Mouse (Mus musculus) left cerebral cortex, adult 8-10 months (tissue): ENCODE measurements around the gene Chkb. TPM values are rescaled to one million over a fixed set of nuclear protein-coding genes. Genes with fewer than 3 reads are reported as not detected.
"Not testable (repeated sequence)": the region's sequence is repeated elsewhere in the genome, so short reads cannot be mapped to it uniquely, and the experiment has no call there.

Experiments
- DNase-seq, 2 experiments: peaks; one replicate each; pipeline ENCODE4 v3.0.0; 2022; ENCODE audit warnings: low spot score in 2 of 2
- total RNA-seq, 4 experiments: library from RNA; stranded (reverse); gene quantifications; 2 replicates each; pipeline ENCODE4 v1.2.4; 2022

Gene Chkb
- total RNA-seq, 4 experiments from 2014 or later, result 37.4 to 49.3 (median 42.9) TPM

DNA sequence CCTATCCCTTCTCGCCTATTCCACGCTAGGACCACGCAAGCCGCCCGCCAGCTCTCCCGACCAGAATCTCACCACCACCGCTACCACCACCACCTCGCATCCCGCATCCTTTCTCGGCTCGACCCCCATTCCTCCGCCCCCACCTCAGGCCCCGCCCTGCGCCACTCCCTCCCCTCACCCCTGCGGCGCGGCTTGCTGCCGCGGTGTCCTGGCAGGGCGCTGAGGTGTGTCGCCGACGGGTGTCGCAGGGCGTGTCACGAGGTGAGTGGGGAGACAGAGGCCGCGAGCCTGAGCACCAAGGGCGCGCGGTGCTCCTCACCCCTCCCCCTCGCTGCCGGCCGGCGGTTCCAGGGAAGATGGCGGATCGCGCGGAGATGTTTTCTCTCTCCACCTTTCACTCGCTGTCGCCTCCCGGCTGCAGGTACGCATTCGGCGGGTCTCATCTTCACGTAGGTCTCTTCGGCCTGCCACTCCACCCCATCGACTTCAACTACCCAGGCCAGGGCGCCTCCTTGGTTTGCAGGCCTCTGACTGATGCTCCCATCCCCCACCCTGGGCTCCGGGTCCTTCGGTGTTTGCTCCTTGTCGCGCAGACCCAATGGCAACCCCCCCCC is 24.3 kb upstream of the Chkb start, which contains the start of gene Mapk8ip2:
TSS of gene Mapk8ip2 (plus strand) at position 49 of the 614 bp plus-strand sequence.
- no peak for DNase-seq

DNA sequence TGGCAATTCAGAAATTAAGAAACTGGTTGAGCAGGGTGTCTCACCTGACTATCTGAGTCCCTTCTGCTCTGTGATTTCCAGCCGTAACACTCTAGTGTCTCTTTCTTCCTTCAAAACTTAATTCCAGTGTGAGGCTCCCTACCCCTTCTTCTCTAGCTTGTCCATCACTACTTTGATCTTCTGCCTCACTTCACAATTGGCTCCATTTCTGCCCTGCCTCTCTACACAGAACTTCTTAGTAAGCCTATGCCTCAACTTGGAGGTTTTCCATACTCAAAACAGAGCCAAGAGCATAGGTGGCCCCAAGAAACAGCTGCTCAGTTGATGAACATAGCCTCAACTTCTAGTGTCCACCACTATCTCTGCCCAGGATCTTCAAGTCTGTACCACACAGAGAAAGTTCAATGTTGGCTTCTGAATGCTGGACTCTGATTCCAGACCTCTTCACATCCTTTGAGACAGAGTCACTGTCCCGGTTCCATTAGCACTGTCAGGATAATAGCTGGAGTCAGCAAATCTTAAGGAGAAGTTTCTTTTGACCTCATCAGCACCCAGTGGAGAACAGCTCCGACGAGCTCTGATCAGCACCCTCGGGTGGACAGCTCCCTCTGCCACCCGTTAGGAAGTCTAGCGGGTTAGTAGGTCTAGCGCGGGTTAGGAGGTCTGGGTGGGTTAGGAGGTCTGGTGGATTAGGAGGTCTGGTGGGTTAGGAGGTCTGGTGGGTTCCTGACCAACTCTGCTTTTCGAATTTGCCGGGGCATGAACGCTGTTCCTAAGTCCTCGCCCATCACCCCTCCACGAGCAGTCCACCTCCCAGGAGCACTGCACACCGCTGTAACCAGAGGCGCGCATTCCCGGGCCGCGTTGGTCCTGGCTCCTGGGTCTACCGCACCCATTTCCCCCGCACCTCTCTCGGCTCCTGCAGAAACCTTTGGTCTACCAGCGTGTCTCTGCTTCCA is 23.5 kb upstream of the Chkb start:
- no peak for DNase-seq

DNA sequence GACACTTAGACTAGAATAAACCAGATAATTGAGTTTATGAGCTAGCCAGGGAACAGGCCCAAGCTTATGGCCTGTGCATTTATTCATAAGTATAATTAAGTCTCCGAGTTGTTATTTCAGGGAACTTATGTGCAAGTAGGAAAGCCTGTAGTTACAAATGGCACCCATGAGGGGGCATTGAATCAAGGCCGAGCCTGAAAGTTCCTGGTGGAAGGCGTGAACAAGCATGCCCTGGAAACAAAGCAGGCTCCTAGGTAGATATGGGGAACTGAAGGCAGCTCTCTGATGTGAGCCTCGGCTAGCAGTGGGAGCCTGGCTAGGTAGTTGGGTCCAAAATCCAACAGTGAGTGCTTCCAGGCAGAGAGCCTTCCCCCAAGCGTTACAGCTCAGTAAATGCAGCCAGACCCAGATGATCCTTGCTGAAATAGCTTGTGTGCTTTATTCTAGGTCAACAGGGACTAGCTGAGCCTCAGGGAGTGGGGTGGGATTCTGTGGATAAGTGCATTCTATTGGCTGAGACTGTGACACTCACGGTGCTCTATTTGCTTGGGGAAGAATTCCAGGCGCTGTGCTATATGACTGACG is 12.9 kb upstream of the Chkb start:
- no peak for DNase-seq

DNA sequence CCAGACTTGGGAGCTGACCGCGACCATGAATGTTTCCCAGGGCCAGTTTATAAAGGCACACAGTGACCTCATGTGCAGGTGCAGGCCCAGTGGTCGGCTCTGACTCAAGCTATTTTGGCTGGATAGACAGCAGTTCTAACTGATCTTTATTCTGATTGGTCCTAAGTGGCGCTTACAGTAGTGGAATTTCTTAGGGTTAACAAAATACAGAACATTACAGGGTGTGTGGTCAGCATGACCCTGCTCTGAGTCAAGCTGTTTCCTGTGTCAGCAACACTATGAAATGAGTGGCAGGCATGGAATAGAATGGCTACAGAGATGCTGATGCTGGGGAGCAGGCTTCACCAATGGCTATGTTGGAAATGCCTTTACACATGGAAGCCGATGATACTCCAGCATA is 6.2 kb upstream of the Chkb start:
- no peak for DNase-seq

DNA sequence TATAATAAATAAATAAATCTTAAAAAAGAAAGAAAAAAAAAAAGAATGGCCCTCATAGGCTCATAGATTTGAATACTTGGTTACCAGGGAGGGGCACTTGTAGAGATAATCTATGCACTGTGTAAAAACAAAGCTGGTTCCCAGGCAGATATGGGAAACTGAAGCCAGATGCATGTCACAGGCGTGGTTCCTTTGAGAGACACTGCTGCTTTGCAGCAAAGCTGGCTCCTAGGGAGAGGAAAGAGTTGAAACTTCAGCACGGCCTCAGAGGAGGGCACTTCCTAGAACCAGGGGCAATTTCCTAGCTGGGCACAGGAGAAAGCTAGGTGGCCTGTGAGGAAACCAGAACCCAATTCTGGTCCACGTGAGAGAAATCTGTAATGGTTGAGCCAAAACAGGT is 4.4 kb upstream of the Chkb start:
- no peak for DNase-seq

DNA sequence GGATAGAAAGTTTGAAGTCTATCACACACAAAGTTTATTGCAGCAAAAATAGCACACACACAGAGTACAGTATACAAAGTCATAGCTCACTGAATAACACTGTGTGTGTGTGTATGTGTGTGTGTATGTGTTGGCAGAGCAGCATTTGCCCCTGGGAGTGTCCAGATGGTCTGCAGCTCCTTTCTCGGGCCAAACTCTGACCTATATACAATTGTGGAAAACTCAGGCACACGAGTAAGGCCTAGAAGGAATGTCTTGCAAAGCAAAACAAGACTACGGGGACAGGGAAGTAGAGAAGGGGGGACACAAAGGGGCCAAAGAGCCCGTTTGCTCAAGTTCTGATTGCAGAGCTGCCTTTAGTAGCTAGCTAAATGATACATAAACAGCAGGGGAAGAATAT is 3.2 kb upstream of the Chkb start:
- no peak for DNase-seq

DNA sequence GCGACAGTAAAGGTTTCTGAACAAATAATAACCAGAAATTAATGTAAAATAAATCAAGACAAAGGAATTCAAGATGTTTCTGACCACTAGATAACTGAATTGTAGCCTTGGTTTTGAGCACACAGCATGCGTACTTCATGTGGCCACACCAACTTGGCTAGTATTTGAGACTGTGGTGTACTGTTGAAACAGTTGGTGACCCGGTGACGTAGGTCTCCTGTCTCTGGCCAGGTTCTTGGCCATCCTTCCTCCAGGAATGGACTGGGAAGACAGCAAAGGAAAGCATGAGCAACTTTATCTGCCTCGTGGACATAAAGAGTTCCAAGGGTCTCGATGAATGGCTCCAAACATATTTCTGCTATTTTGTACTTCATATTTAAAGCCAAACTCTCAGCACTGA is 2.1 kb upstream of the Chkb start:
- no peak for DNase-seq

DNA sequence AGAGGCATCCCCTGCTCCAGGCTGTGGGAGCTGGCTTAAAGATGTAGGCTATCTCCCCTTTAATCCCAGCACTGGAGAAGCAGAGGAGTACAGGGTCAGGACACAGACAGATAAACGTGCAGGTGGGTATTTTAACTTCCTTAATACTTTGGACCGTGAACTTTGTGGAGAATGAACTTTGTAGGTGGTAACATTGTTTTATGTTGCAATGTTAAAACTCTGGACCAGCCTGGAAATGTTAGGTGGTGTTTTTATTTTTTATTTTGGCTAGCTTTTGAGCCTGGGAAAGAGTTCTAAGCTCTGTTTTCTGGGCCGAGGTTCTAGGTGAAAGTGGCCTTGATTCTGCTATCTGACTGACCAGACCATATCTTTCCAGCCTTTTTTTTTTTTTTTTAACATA is 1.6 kb upstream of the Chkb start:
- DNase-seq, result no peak

DNA sequence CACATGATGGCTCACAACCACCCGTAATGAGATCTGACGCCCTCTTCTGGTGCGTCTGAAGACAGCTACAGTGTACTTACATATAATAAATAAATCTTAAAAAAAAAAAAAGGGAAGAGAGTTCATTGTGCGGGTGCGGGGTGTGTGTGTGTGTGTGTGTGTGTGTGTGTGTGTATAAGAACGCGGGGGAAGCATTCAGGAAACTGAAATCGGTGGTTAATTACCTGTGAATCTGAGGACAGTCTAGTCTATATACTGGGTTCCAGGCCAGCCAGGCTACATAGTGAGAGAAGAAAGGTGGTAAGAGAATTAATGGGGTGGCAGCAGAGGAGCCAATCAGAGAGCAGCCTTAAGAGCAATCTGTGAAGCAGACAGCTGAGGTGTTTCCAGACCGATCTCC is 1.1 kb upstream of the Chkb start:
- not testable (repeated sequence) for DNase-seq

DNA sequence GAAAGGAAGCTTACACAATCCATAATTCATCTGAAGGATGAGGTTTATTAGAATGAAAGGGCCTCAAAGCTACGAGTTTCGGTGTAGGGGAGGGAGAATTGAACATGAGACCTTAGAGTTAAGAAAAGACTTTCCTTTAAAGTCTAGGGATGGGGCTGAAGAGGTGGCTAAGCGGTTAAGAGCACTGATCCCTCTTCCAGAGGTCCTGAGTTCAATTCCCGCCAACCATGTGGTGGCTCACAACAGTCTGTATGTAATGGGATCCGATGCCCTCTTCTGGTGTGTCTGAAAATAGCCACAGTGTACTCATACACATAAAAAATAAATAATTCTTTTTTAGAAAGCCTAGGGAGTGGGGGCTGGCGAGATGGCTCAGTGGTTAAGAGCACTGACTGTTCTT is 633 bp upstream of the Chkb start:
- DNase-seq, result no peak

DNA sequence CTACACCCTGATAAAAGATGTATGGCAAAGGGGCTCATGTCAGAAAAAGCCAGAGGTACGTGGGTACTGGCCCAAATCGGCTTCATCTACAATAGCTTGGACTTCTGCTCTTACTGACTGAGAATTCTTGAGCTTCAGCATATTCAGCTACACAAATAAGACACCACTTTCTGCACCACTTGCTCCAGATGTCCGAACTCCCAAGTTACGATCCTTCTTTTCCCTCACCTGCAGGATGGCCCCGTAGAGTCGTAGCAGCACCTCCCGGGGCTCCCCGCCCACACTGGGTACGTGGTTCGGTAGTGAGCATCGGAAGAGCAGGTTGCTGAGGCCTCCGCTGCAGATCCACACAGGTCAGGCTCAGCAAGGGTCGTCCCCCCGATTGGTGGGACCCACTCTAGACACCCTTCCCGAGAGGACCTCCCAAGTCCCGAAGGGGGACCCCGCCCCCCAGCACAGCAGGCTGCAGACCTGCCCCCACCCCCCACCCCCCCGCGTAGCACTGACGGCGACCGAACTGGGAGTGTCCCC is 822 bp downstream of the Chkb start:
- DNase-seq, result no peak

DNA sequence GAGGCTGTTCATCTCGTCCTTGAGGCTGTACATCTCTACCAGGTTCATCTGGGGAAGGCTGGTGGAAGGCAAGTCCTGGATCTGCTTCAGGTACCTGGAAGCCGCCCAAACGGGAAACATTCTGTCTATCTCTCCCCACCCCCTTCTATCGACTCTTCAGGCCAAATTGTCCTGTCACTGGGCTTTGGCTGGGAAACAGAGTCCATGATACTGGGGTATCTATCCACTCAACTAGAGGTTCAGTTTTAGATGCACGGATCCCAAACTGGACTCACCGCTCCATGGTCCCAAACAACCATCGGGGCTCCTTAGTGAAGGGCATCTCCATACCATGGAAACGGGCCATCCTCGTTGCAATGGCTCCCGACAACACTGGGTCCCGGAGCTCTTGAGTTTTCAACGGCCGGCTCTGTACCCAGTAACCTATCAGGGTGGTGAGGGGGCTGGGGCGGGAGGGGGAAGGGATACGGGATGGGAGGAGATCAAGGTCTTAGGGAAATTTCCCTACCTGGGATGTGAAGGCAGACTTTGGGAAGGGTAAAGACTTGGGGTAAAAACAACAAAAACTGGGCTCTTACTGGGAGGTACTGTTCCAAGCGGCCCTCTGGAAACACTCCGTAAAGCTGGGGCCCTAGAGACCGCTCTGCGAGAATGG is 1.4 kb downstream of the Chkb start:
- DNase-seq, result no peak

DNA sequence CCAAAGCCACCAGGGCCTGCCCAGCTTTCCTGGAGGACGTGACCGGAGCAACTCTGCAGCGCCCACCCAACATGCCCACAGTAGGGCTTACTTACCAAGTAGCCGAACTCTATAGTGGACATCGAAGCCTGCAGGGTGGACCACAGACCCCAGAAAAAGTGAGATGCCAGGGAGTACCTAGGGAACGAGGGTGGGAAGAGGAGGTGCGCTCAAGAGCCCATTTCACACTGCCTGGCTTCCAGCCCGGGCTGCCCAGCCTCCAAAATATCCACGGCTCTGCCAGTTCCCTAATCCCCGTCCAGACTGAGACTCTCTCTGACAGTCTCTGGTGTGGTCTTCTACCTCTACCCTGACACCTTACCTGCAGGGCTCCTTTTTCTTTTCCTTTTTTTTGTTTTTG is 3.0 kb downstream of the Chkb start:
- no peak for DNase-seq

DNA sequence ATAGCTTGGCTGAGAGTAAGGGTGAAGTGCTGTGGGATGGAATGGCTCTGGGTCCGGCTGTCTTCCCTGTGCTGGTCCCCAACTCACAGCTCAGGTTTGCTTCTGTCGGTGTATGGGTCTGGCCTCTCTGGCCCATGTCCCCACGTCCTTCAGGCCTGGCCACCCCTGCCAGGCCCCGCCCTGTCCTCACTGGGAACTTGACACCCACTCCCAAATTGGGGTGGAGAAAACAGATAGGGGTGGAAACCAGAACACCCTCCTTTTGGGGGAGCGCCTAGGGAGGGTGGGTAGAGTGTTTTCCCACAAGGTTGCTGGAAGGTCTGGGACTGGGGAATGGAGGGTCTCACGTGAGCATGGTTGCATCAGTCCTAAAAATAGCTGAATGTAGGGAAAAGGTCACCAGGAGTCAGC is 4.0 kb downstream of the Chkb start, which contains the start of gene Cpt1b:
TSS of gene Cpt1b (minus strand) at position 153 of the 411 bp plus-strand sequence.
- no peak for DNase-seq

DNA sequence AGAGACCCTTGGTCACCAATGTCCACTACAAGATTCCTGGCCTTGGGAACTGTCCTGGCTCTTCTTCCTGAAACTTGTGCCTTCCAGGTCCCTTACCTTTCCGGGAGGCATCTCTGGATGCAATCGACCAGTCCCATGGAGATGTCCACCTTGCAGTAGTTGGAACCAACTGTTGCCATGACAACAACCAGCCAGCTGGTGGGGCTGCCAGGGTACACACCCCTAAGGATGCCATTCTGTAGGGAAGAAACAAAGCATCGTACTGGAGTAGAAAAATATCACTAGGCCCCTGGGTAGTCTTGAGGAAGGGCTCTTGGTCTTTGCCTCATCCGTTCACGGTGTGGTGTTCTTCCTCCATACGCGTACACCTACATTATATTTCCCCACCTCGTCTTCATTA is 5.1 kb downstream of the Chkb start:
- no peak for DNase-seq

DNA sequence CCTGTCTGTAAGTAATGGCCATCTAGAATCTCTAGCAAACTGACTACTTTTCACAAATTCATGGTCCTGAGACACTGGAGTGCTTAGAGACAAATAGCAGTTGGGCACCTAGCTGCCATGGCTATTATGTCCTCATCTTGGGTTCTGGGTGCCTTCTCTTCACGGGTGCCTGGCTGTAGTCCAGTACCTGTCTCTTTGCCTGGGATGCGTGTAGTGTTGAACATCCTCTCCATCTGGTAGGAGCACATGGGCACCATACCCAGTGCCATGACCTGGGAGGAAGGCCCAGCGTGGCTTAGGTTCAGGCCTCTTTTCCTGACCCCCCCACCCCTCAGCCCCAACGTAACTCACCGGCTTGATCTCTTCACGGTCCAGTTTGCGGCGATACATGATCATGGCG is 7.8 kb downstream of the Chkb start:
- no peak for DNase-seq

DNA sequence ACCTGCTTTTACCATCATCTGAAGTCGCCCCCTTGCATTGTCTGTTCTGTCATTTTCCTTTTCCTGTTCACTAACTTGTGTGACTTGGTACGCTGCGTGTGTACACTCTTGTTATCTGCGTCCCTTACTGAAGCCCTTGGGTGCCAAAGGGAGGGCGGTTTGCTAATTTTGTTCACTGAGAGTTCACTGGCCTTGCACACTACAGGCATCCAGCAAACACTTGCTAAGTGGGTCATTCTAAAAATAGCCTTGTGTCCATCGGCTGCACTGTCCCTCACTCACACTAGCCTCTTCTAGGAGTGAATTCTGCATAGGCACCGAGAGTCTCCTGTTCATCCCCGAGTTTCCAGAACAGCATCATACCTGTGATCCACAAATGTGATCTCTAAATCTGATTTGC is 14.4 kb downstream of the Chkb start:
- DNase-seq, result no peak

DNA sequence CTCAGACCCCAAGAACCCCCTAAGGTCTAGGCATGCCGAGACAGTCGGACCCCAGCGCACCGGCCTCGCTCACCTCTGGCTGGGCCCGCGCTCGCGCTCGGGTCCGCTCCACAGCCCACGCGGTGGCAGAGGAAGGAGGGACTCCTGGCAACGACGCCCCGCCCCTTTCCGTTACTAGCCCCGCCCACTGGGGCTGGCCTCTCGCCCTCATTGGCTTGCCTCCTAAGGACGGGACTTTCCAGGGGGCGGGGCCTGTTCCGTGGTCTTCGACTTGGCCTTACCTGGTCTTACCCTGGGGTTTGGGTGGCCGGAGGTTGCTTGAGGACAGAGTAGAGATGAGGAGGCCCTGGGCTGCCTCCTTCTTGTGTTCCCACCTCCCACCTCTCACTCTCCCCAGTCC is 19.6 kb downstream of the Chkb start, which contains the start of gene Syce3:
TSS of gene Syce3 (minus strand) at position 386 of the 400 bp plus-strand sequence.
- DNase-seq, result no peak

DNA sequence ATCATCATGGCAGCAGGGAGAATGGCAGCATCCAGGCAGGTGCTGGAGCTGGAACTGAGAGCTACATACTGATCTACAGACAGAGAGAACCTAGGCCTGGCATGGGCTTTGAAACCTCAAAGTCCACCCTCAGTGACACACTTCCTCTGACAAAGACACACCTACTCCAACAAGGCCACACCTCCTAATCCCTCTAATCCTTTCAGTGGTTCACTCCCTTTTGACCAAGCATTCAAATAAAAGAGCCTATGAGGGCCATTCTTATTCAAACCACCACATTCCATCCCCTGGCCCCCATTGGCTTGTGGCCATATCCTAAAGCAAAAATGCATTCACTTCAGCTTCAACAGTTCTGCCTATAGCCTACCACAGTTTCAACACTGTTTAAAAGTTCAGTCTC is 23.0 kb downstream of the Chkb start:
- no peak for DNase-seq

DNA sequence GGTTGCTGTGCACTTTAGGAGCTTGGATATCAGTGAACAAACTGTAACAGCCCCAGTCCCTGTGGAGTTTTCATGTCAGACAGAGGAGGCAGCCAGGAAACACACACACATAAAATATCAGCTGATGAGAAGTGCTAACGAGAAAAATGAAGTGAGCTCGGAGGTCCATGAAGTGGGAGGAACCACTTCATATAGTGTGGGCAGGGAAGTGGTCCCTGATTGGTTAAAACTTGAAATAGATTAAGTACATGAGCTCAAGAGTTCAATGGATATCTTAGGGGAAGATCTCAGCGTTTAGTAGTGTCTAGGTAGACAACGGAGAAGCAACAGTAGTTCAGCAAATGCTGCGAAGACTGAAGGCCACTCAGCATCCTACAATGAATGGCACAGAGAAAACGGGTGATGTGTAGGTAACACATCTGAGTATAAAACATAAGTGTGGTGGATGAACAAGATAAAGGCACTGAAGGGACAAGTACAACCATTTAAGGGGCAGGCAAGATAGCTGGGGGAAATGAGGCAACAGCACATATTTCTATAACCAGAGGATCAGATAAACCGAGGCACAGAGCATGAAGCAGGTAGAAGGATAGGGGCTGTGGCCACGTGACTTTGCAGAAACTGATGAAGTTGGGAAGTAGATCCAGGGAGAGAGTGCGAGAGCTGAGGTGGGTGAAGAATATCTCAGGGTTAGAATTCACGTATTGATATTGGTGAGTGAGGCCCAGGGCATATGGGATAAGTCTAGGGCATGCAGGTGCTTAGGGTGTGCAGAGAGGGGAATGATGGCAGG is 24.7 kb downstream of the Chkb start:
- DNase-seq, result no peak

DNA sequence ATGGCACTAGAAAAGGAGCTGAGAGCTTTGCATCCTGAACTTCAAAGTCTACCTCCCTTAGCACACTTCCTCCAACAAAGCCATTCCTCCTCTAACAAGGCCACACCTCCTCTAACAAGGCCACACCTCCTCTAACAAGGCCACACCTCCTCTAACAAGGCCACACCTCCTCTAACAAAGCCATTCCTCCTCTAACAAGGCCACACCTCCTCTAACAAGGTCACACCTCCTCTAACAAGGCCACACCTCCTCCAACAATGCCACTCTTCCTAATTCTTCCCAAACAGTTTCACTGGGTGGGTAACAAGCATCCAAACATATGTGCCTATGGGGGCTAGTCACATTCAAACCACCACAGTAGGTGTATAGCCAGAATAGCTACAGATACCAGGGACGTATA is 27.2 kb downstream of the Chkb start:
- no peak for DNase-seq
